Mouse (Mus musculus): ENCODE results near the gene Rfwd3. TPM values are rescaled to one million over a fixed set of nuclear protein-coding genes. Genes with fewer than 3 reads are reported as not detected.

Rfwd3 gene
- polyA plus RNA-seq, 1 experiment from 2014 or later: 74.4 TPM

DNA sequence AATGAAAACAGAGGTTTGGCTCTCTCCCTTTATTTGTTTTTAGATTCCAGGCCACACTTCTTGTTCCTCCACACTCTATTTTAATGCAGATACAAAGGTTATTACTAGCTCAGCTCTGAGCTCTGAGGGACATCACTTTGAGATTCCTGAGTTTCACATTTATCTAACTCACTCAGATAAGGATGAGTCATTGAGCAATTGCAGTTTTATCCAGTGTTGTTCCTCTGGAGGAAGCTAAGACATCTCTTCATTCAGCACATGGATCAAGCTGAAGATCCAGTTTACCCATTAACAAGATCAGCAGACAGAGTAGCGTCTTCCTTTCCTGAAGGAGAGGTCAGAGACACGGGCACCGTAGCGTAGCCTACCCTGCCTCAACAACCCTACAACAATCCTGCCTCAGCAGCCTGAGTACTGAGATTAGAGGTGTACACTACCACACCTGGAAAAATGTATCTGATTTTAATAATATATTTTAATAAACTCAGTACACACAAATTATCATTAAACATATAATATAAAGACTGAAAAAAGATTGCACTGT lies 53.7 kb downstream of the Rfwd3 start:
- no peaks in the 10 kb centered on the region for H3K36me3 ChIP-seq
- no peaks in the 10 kb centered on the region for H3K4me1 ChIP-seq
- H3K27ac ChIP-seq (replicated peaks): no peak overlapping the region
- H3K9me3 ChIP-seq: no peaks in the 10 kb centered on the region
- no peak overlapping the region for H3K4me2 ChIP-seq (replicated peaks)
- WGBS: 88% methylated on average over 4 of the region's 4 CpGs
- no peak overlapping the region for H3K9ac ChIP-seq (replicated peaks)
- ATAC-seq (ENCODE audit: low FRiP score, low read depth): no peak
- no peak overlapping the region for H3K4me3 ChIP-seq
- H3K27me3 ChIP-seq: no peaks in the 10 kb centered on the region

DNA sequence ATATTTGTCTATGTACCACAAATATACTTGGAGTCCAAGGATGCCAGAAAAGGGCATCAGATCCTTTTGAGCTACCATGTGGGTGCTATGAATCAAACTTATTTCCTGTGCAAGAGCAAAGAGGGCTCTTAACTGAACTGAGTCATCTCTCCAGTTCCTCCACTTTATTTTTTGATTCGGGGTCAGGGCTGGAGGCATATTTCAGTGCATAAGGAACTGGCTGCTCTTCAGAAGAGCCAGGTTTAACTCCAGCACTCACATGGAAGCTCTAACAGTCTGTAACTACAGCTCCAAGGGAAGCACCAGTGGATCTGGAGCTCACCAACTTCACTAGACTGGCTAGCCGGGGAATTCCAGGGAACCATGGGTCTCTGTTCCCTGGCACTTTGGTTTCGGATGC lies 62.7 kb downstream of the Rfwd3 start:
- no peak overlapping the region for H3K4me3 ChIP-seq
- no peak overlapping the region for H3K9ac ChIP-seq (replicated peaks)
- no peaks in the 10 kb centered on the region for H3K27me3 ChIP-seq
- H3K4me2 ChIP-seq (replicated peaks): no peak overlapping the region
- no peaks in the 10 kb centered on the region for H3K9me3 ChIP-seq
- 72% methylated on average over 3 of the region's 3 CpGs for WGBS
- no peak overlapping the region for H3K27ac ChIP-seq (replicated peaks)
- no peaks in the 10 kb centered on the region for H3K4me1 ChIP-seq
- H3K36me3 ChIP-seq: no peaks in the 10 kb centered on the region
- no peak for ATAC-seq (ENCODE audit: low FRiP score, low read depth)

DNA sequence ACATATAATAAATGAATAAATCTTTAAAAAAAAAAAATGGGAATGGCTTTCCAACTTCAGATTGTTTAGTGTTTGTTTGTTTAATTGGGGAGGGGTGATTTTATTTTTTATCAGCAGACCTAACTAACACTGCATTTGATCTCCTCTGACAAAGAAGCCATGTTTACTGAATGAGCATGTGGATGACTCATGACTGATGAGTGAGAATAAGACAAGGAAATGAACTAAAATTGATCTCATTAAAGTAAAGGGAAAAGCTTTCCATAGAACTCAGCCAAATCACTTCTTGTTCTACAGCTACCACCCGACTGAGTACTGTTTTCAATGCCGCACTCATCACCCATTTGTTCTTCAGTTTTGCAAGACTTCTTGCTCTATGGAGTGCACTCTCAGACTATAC lies 66.3 kb downstream of the Rfwd3 start:
- no peaks in the 10 kb centered on the region for H3K36me3 ChIP-seq
- 99% methylated on average over 2 of the region's 2 CpGs for WGBS
- H3K9me3 ChIP-seq: no peaks in the 10 kb centered on the region
- no peaks in the 10 kb centered on the region for H3K27me3 ChIP-seq
- no peak overlapping the region for H3K9ac ChIP-seq (replicated peaks)
- ATAC-seq (ENCODE audit: low FRiP score, low read depth): no peak
- no peak overlapping the region for H3K4me2 ChIP-seq (replicated peaks)
- no peak overlapping the region for H3K27ac ChIP-seq (replicated peaks)
- H3K4me1 ChIP-seq: no peaks in the 10 kb centered on the region
- H3K4me3 ChIP-seq: no peak overlapping the region

DNA sequence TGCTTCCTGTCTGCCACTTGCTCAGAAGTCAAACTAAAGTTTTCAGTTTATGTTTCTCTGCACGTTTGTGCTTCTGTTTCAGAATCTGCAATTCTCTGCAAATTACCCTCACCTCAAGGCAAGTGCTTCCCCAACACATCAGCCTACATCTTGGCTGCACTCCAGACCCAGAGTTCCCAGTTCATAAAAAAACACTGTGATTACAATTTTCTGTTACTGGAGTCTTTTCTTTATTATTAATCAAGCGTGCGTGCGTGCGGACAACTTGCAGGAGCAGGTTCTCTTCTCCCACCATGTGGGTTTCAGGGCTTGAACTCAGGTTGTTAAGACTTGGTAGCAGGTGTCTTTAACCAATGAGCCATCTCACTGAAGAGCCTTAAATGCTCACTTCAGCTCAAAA lies 75.9 kb downstream of the Rfwd3 start:
- Histone ChIP-seq H3K9ac (replicated peaks) (no peak overlapping the region), H3K9me3 (no peaks in the 10 kb centered on the region), H3K4me2 (replicated peaks) (no peak overlapping the region), H3K4me3 (no peak overlapping the region), H3K27ac (replicated peaks) (no peak overlapping the region), H3K4me1 (peaks cover 5% of the 10 kb centered on the region; the same call in 1 of the 2 replicates), H3K36me3 (no peaks in the 10 kb centered on the region), H3K27me3 (no peaks in the 10 kb centered on the region)
- ATAC-seq (ENCODE audit: low FRiP score, low read depth): no peak
- 86% methylated on average over 5 of the region's 5 CpGs for WGBS

Other genes with a start within 250 kb of the Rfwd3 start
- 0.60 TPM in 1 of 2 replicates, not detected in the other for gene Exosc6, start 243.9 kb downstream of the Rfwd3 start, polyA plus RNA-seq (2016; fragmentation: Nextera tagmentation; extraction: Ambion mirVana)
- 0.56 and 0.63 TPM in 2 replicates for gene Clec18a, start 207.8 kb downstream of the Rfwd3 start, polyA plus RNA-seq (2016; fragmentation: Nextera tagmentation; extraction: Ambion mirVana)
- gene Pdpr, start 205.6 kb downstream of the Rfwd3 start, polyA plus RNA-seq (2016; fragmentation: Nextera tagmentation; extraction: Ambion mirVana): 14.7 TPM in 2 replicates
- 94.2 and 108 TPM in 2 replicates for gene Glg1, start 41.0 kb downstream of the Rfwd3 start, polyA plus RNA-seq (2016; fragmentation: Nextera tagmentation; extraction: Ambion mirVana)
- 0.26 and 0.31 TPM in 2 replicates for gene Mlkl, start 38.0 kb upstream of the Rfwd3 start, polyA plus RNA-seq (2016; fragmentation: Nextera tagmentation; extraction: Ambion mirVana)
- 0.18 TPM in 1 of 2 replicates, not detected in the other for gene Fa2h, start 93.6 kb upstream of the Rfwd3 start, polyA plus RNA-seq (2016; fragmentation: Nextera tagmentation; extraction: Ambion mirVana)
- 5.7 and 6.0 TPM in 2 replicates for gene Wdr59, start 221.9 kb upstream of the Rfwd3 start, polyA plus RNA-seq (2016; fragmentation: Nextera tagmentation; extraction: Ambion mirVana)
- gene Znrf1, start 235.9 kb upstream of the Rfwd3 start, polyA plus RNA-seq (2016; fragmentation: Nextera tagmentation; extraction: Ambion mirVana): 86.3 and 91.6 TPM in 2 replicates

All from midbrain, embryonic 12.5 days (tissue).